Mouse (Mus musculus): Measurements from ENCODE around the gene Olfr281.
"Not testable (repeated sequence)": the region's sequence is repeated elsewhere in the genome, so short reads cannot be mapped to it uniquely, and the experiment has no call there.

Gene Olfr281

GRCm38 (mm10) chr15:98452288-98452687 lies at the start of gene Olfr281:
Gene Olfr281, plus strand, starts transcription at chr15:98452588.
- DNase-seq (ENCODE audit: low spot score), result no peak

- DNase-seq (ENCODE audit: low spot score), result no peak
Observed at GRCm38 (mm10) chr15:98408406-98409060, 43.9 kb upstream of the Olfr281 start.

GRCm38 (mm10) chr15:98409635-98410034 lies 42.8 kb upstream of the Olfr281 start:
- no peak for DNase-seq (ENCODE audit: low spot score)

GRCm38 (mm10) chr15:98410249-98410648 lies 42.1 kb upstream of the Olfr281 start:
- no peak for DNase-seq (ENCODE audit: low spot score)

- DNase-seq (ENCODE audit: low spot score), result no peak
Observed at GRCm38 (mm10) chr15:98415996-98416395, 36.4 kb upstream of the Olfr281 start.

- not testable (repeated sequence) for DNase-seq (ENCODE audit: low spot score)
Observed at GRCm38 (mm10) chr15:98416802-98417201, 35.6 kb upstream of the Olfr281 start.

- not testable (repeated sequence) for DNase-seq (ENCODE audit: low spot score)
Observed at GRCm38 (mm10) chr15:98417285-98417684, 35.1 kb upstream of the Olfr281 start.

- no peak for DNase-seq (ENCODE audit: low spot score)
Observed at GRCm38 (mm10) chr15:98418096-98418495, 34.3 kb upstream of the Olfr281 start.

- no peak for DNase-seq (ENCODE audit: low spot score)
Observed at GRCm38 (mm10) chr15:98420897-98421296, 31.5 kb upstream of the Olfr281 start.

GRCm38 (mm10) chr15:98424326-98424725 lies 28.1 kb upstream of the Olfr281 start:
- no peak for DNase-seq (ENCODE audit: low spot score)

- DNase-seq (ENCODE audit: low spot score), result no peak
Observed at GRCm38 (mm10) chr15:98424753-98425152, 27.6 kb upstream of the Olfr281 start.

- DNase-seq (ENCODE audit: low spot score), result no peak
Observed at GRCm38 (mm10) chr15:98425188-98425587, 27.2 kb upstream of the Olfr281 start.

GRCm38 (mm10) chr15:98430925-98431324 lies 21.5 kb upstream of the Olfr281 start, which contains the start of gene Olfr282:
Gene Olfr282, plus strand, starts transcription at chr15:98431225.
- DNase-seq (ENCODE audit: low spot score), result not testable (repeated sequence)

- no peak for DNase-seq (ENCODE audit: low spot score)
Observed at GRCm38 (mm10) chr15:98444561-98444960, 7.8 kb upstream of the Olfr281 start.

- DNase-seq (ENCODE audit: low spot score), result peak; percentile 21
Observed at GRCm38 (mm10) chr15:98448521-98448920, 3.9 kb upstream of the Olfr281 start.

GRCm38 (mm10) chr15:98469596-98469995 lies 17.2 kb downstream of the Olfr281 start, which contains the start of gene OR5BS1P:
Gene OR5BS1P, plus strand, starts transcription at chr15:98469896.
- no peak for DNase-seq (ENCODE audit: low spot score)

- DNase-seq (ENCODE audit: low spot score), result no peak
Observed at GRCm38 (mm10) chr15:98471539-98471938, 19.2 kb downstream of the Olfr281 start.

- DNase-seq (ENCODE audit: low spot score), result no peak
Observed at GRCm38 (mm10) chr15:98474958-98475357, 22.6 kb downstream of the Olfr281 start.

- peak; percentile 12 for DNase-seq (ENCODE audit: low spot score)
Observed at GRCm38 (mm10) chr15:98475382-98475781, 23.0 kb downstream of the Olfr281 start.

GRCm38 (mm10) chr15:98476281-98476680 lies 23.9 kb downstream of the Olfr281 start:
- no peak for DNase-seq (ENCODE audit: low spot score)

GRCm38 (mm10) chr15:98479568-98480102 lies 27.2 kb downstream of the Olfr281 start:
- no peak for DNase-seq (ENCODE audit: low spot score)

GRCm38 (mm10) chr15:98482701-98483100 lies 30.3 kb downstream of the Olfr281 start, which contains the start of gene Lalba:
Gene Lalba, minus strand, starts transcription at chr15:98482721.
- no peak for DNase-seq (ENCODE audit: low spot score)
